Comparison of ENCODE assay signal across 7 mouse cellular contexts in the genomic region with DNA sequence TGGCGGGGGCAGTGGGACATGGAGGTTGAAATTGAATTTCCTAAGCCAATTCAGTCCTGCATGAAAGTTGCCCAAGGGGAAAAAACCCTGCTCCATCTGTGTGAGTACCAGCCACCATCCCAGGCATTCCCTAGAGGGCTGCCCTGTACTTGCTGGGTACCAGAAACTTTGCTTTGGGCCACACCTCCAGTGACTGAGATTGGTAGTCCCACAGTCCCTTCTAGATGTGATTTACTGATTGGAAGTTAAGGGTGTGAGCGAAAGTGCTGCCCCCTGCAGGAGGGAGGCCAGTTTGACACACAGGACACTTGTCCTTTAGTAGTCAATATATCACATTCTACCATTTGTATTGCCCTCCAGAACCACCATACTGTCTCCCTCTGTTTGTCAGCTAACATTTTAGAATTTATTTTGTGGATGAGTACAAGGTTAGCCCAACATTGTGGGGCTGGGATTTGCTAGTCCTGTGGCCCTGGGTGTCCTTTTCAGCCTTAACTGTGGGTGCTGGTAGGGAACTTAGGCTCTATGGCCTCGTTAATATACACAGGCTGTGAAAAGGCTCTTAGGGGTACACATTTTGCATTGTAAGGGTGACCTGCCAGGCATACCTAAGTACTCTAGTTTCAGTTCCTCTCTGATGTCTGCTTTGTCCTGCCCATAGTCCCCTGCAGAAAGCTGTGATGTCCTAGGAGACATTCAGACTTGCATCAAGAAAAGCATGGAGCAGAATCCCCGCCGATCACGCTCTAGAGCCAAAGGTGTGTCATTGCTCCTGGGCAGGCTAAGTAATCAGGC. TPM values are rescaled to one million over a fixed set of nuclear protein-coding genes. Genes with fewer than 3 reads are reported as not detected.
DNase-seq lines count a peak whose midpoint lies in the region; ATAC-seq and TF ChIP-seq lines count a peak whose summit lies in the region.

No protein-coding gene starts in this region.

- no peak for ATAC-seq in kidney, embryonic 15.5 days (replicated peaks; ENCODE audit: low FRiP score)
- ATAC-seq in inflammation-experienced regulatory T-cells, adult 6 months: no peak

- peak; percentile 83 for TF ChIP-seq CTCF in kidney, adult 2 months (conservative IDR thresholded peaks at IDR 0.05; ENCODE audit: insufficient read depth, insufficient read length, low read depth, low read length)
- peak; percentile 77 for TF ChIP-seq CTCF in E14TG2a.4 (conservative IDR thresholded peaks at IDR 0.05; ENCODE audit: low read length)

- no peaks in the 10 kb centered on the region for H3K27me3 ChIP-seq in kidney, adult 2 months (replicated peaks; ENCODE audit: control insufficient read depth, insufficient read depth, low read length)
- H3K27me3 ChIP-seq in kidney, embryonic 15.5 days: no peaks in the 10 kb centered on the region
- H3K27me3 ChIP-seq in E14TG2a.4 (ENCODE audit: insufficient read depth, low read length): no peaks in the 10 kb centered on the region
- H3K27me3 ChIP-seq in limb, embryonic 10.5 days (ENCODE audit: low read depth, poor library complexity, severe bottlenecking): no peaks in the 10 kb centered on the region

- H3K27ac ChIP-seq in kidney, adult 2 months (ENCODE audit: insufficient read depth, low read depth, low read length): no peak overlapping the region
- H3K27ac ChIP-seq in kidney, embryonic 15.5 days: no peak overlapping the region
- H3K27ac ChIP-seq in limb, embryonic 10.5 days: no peak overlapping the region

- no peak for TF ChIP-seq POLR2A in kidney, adult 2 months (IDR thresholded peaks at IDR 0.05; ENCODE audit: low read depth, low read length)

- H3K4me2 ChIP-seq in kidney, embryonic 15.5 days: no peak overlapping the region

- H3K36me3 ChIP-seq in kidney, adult 2 months (ENCODE audit: control insufficient read depth, insufficient read depth, low read length): no peaks in the 10 kb centered on the region; the same call in 1 of the 2 replicates
- H3K36me3 ChIP-seq in kidney, embryonic 15.5 days: peaks cover 94% of the 10 kb centered on the region
- peaks cover 99% of the 10 kb centered on the region for H3K36me3 ChIP-seq in E14TG2a.4 (ENCODE audit: insufficient read depth, low read length)
- H3K36me3 ChIP-seq in limb, embryonic 10.5 days: peaks cover 93% of the 10 kb centered on the region

- 89% methylated on average over 6 of the region's 6 CpGs for WGBS in kidney, adult 2 months
- 90% methylated on average over 6 of the region's 6 CpGs for WGBS in kidney, embryonic 15.5 days
- WGBS in limb, embryonic 10.5 days: 91% methylated on average over 6 of the region's 6 CpGs

- H3K4me3 ChIP-seq in kidney, adult 2 months (ENCODE audit: insufficient read depth, low read depth, low read length): no peak overlapping the region
- no peak overlapping the region for H3K4me3 ChIP-seq in kidney, embryonic 15.5 days (replicated peaks)
- H3K4me3 ChIP-seq in E14TG2a.4 (replicated peaks; ENCODE audit: low read length): no peak overlapping the region
- no peak overlapping the region for H3K4me3 ChIP-seq in limb, embryonic 10.5 days

- DNase-seq in kidney, adult 2 months: peak; percentile 59
- DNase-seq in adipocyte (ENCODE audit: low spot score): peak; percentile 61
- peak; percentile 61 for DNase-seq in limb, embryonic 10.5 days (ENCODE audit: low spot score)
- peak; percentile 58 to 74 for DNase-seq in spleen, adult 18-20 months

- no peak overlapping the region for H3K9ac ChIP-seq in kidney, embryonic 15.5 days

- H3K9me3 ChIP-seq in kidney, embryonic 15.5 days (replicated peaks): no peaks in the 10 kb centered on the region
- H3K9me3 ChIP-seq in E14TG2a.4 (ENCODE audit: low read length): no peaks in the 10 kb centered on the region
- no peaks in the 10 kb centered on the region for H3K9me3 ChIP-seq in limb, embryonic 10.5 days (replicated peaks)

- peaks cover 9% of the 10 kb centered on the region; the same call in 1 of the 2 replicates for H3K4me1 ChIP-seq in kidney, adult 2 months (ENCODE audit: control insufficient read depth, insufficient read depth, low read length)
- H3K4me1 ChIP-seq in kidney, embryonic 15.5 days: peaks cover 14% of the 10 kb centered on the region
- H3K4me1 ChIP-seq in E14TG2a.4 (replicated peaks; ENCODE audit: low read depth, low read length): peaks cover 95% of the 10 kb centered on the region
- H3K4me1 ChIP-seq in limb, embryonic 10.5 days: peaks cover 9% of the 10 kb centered on the region

RNA-seq across cellular contexts. Expression of a gene that starts 5.4 kb away (rescaled TPM):
- 27.0 and 28.6 TPM in 2 replicates for polyA plus RNA-seq in kidney, adult 2 months (2012; rRNA removed)
- 162 and 184 TPM in 2 replicates for polyA plus RNA-seq in kidney, embryonic 15.5 days (2015; fragmentation: Nextera tagmentation; extraction: Ambion mirVana)
- 234 and 274 TPM in 2 replicates for polyA plus RNA-seq in limb, embryonic 10.5 days (2016; fragmentation: Nextera tagmentation; extraction: Ambion mirVana)
- polyA plus RNA-seq in inflammation-experienced regulatory T-cells, adult 6 months (2017; shearing (Covaris generic)): 10 to 100 TPM; 46.1 to 71.2 (median 64.1) TPM

RNA-seq across cellular contexts. Expression of a gene that starts 11.2 kb away (rescaled TPM):
- polyA plus RNA-seq in kidney, adult 2 months (2012; rRNA removed): 24.3 and 29.3 TPM in 2 replicates
- polyA plus RNA-seq in kidney, embryonic 15.5 days (2015; fragmentation: Nextera tagmentation; extraction: Ambion mirVana): 0.87 and 0.95 TPM in 2 replicates
- 0.08 TPM in 1 of 2 replicates, not detected in the other for polyA plus RNA-seq in limb, embryonic 10.5 days (2016; fragmentation: Nextera tagmentation; extraction: Ambion mirVana)
- not detected for polyA plus RNA-seq in inflammation-experienced regulatory T-cells, adult 6 months (2017; shearing (Covaris generic))

RNA-seq across cellular contexts. Expression of a gene that starts 35.0 kb away (rescaled TPM):
- polyA plus RNA-seq in kidney, adult 2 months (2012; rRNA removed): 20.3 and 22.1 TPM in 2 replicates
- polyA plus RNA-seq in kidney, embryonic 15.5 days (2015; fragmentation: Nextera tagmentation; extraction: Ambion mirVana): 109 and 111 TPM in 2 replicates
- polyA plus RNA-seq in limb, embryonic 10.5 days (2016; fragmentation: Nextera tagmentation; extraction: Ambion mirVana): 11.7 and 14.2 TPM in 2 replicates
- not detected for polyA plus RNA-seq in inflammation-experienced regulatory T-cells, adult 6 months (2017; shearing (Covaris generic))

RNA-seq across cellular contexts. Expression of a gene that starts 43.2 kb away (rescaled TPM):
- 102 TPM in 2 replicates for polyA plus RNA-seq in kidney, adult 2 months (2012; rRNA removed)
- polyA plus RNA-seq in kidney, embryonic 15.5 days (2015; fragmentation: Nextera tagmentation; extraction: Ambion mirVana): 2.9 and 3.4 TPM in 2 replicates
- 2.8 and 3.0 TPM in 2 replicates for polyA plus RNA-seq in limb, embryonic 10.5 days (2016; fragmentation: Nextera tagmentation; extraction: Ambion mirVana)
- polyA plus RNA-seq in inflammation-experienced regulatory T-cells, adult 6 months (2017; shearing (Covaris generic)): not detected

Comparison
In these comparisons a context has a peak if more than half of its experiments do, and no peak if none do; other contexts are left out.
1. RNA of a gene that starts 11.2 kb away (polyA plus RNA-seq): 24.3 to 29.3 TPM in kidney, adult 2 months; 0.87 to 0.95 TPM in kidney, embryonic 15.5 days, 0.08 TPM in limb, embryonic 10.5 days and not detected in inflammation-experienced regulatory T-cells, adult 6 months; every median in the first group is over 10 times any median in the second.
2. RNA of a gene that starts 35.0 kb away (polyA plus RNA-seq): 109 to 111 TPM in kidney, embryonic 15.5 days, 20.3 to 22.1 TPM in kidney, adult 2 months and 11.7 to 14.2 TPM in limb, embryonic 10.5 days; not detected in inflammation-experienced regulatory T-cells, adult 6 months; every median in the first group is over 10 times any median in the second.
3. Peak in every context shown above with its lines, with median percentiles within 50 percentile points of each other: DNase-seq.